Mouse (Mus musculus) embryonic facial prominence, embryonic 14.5 days (tissue): ENCODE measurements around the gene Olfr465-ps1. TPM values are rescaled to one million over a fixed set of nuclear protein-coding genes. Genes with fewer than 3 reads are reported as not detected.

Experiments
- ATAC-seq: fragments of 200-750 bp; cut with Nextera tagmentation; 2 replicates; pipeline ENCODE4 v1.8.0; 2017; ENCODE audit warnings: low read depth, moderate number of reproducible peaks, moderate TSS enrichment
- DNase-seq: peaks from one replicate; pipeline ENCODE4 v3.0.0-alpha.2; 2015; ENCODE audit warnings: low spot score
- H3K27ac ChIP-seq: fragments of 300-500 bp; sonication (generic); replicated peaks from 2 replicates; pipeline ENCODE4 v1.5.1; 2014; ENCODE audit warnings: low read depth, mild to moderate bottlenecking, low read length, moderate library complexity
- H3K27me3 ChIP-seq: fragments of 300-500 bp; sonication (generic); replicated peaks from 2 replicates; pipeline ENCODE4 v1.6.1; 2014; ENCODE audit warnings: low read length; ENCODE audit not compliant: control insufficient read depth, insufficient read depth
- H3K36me3 ChIP-seq: fragments of 300-500 bp; sonication (generic); 2 replicates; pipeline ENCODE4 v1.6.1; 2014; ENCODE audit warnings: low read length, mixed read lengths; ENCODE audit not compliant: control insufficient read depth, insufficient read depth
- H3K4me1 ChIP-seq: fragments of 300-500 bp; sonication (generic); 2 replicates; pipeline ENCODE4 v1.6.1; 2014; ENCODE audit warnings: antibody characterized with exemption, low read length; ENCODE audit not compliant: control insufficient read depth, insufficient read depth
- H3K4me2 ChIP-seq: fragments of 300-500 bp; sonication (generic); 2 replicates; pipeline ENCODE4 v1.6.1; 2014; ENCODE audit warnings: low read depth, mild to moderate bottlenecking, low read length, moderate library complexity, mixed read lengths
- H3K4me3 ChIP-seq: fragments of 300-500 bp; sonication (generic); 2 replicates; pipeline ENCODE4 v1.5.1; 2014; ENCODE audit warnings: low read depth, mild to moderate bottlenecking, low read length
- H3K9ac ChIP-seq: fragments of 300-500 bp; sonication (generic); 2 replicates; pipeline ENCODE4 v1.6.1; 2014; ENCODE audit warnings: low read depth, mild to moderate bottlenecking, low read length, moderate library complexity, mixed read lengths
- H3K9me3 ChIP-seq: fragments of 300-500 bp; sonication (generic); 2 replicates; pipeline ENCODE4 v1.6.1; 2016; ENCODE audit warnings: low read length; ENCODE audit not compliant: control insufficient read depth
- WGBS: fragments of 180-500 bp; shearing (Covaris S2); extraction: QIAGEN DNeasy Blood & Tissue Kit; methylation state at CpG from one replicate; pipeline ENCODE4 v1.1.7; 2014; 5-methylcytosine and 5-hydroxymethylcytosine counted together
- polyA plus RNA-seq: library from polyadenylated mRNA; unstranded; fragments of >200 nt; fragmentation: Nextera tagmentation; extraction: Ambion mirVana; gene quantifications from 2 replicates; pipeline ENCODE4 v1.2.1, GENCODE M21; 2014

Gene Olfr465-ps1
- polyA plus RNA-seq, 1 experiment from 2014 or later: 0.14 TPM

- no peak for ATAC-seq
- WGBS: 79% methylated on average over 1 of the region's 1 CpGs
- Histone ChIP-seq H3K36me3 (no peaks in the 10 kb centered on the region), H3K4me2 (no peak overlapping the region), H3K27me3 (no peaks in the 10 kb centered on the region), H3K4me3 (no peak overlapping the region), H3K9ac (no peak overlapping the region), H3K9me3 (no peaks in the 10 kb centered on the region), H3K27ac (no peak overlapping the region), H3K4me1 (no peaks in the 10 kb centered on the region)
- no peak for DNase-seq
These were observed 15.8 kb upstream of the Olfr465-ps1 start for GRCm38 (mm10) chr13:65122111-65122510.

- ATAC-seq (no peak), DNase-seq (no peak)
- 64% methylated on average over 3 of the region's 3 CpGs for WGBS
- H3K27ac ChIP-seq: no peak overlapping the region
- H3K4me2 ChIP-seq: no peak overlapping the region
- H3K9me3 ChIP-seq: no peaks in the 10 kb centered on the region
- H3K27me3 ChIP-seq: no peaks in the 10 kb centered on the region
- no peaks in the 10 kb centered on the region for H3K36me3 ChIP-seq
- H3K4me3 ChIP-seq: no peak overlapping the region
- no peaks in the 10 kb centered on the region for H3K4me1 ChIP-seq
- no peak overlapping the region for H3K9ac ChIP-seq
These were observed 10.6 kb upstream of the Olfr465-ps1 start for GRCm38 (mm10) chr13:65127063-65127847.

GRCm38 (mm10) chr13:65149940-65150339 lies 12.1 kb downstream of the Olfr465-ps1 start, which contains the start of gene Olfr466:
Gene Olfr466 (plus strand): TSS chr13:65150240.
- DNase-seq: no peak
- Histone ChIP-seq H3K4me3 (no peak within 1 kb of the TSS), H3K27me3 (no peaks in the 10 kb centered on the region), H3K27ac (no peak within 1 kb of the TSS), H3K9ac (no peak within 1 kb of the TSS), H3K36me3 (no peaks in the 10 kb centered on the region), H3K4me1 (no peaks in the 10 kb centered on the region), H3K4me2 (no peak within 1 kb of the TSS), H3K9me3 (0 out of 2 replicates have a peak, but pooled peaks cover 5% of the 10 kb centered on the region)
- WGBS: 70% methylated on average over 1 of the region's 1 CpGs
- no peak for ATAC-seq

GRCm38 (mm10) chr13:65174102-65174501 lies 36.2 kb downstream of the Olfr465-ps1 start:
- H3K36me3 ChIP-seq: no peaks in the 10 kb centered on the region
- no peak overlapping the region for H3K4me2 ChIP-seq
- no peaks in the 10 kb centered on the region for H3K27me3 ChIP-seq
- ATAC-seq (no peak), DNase-seq (no peak)
- H3K27ac ChIP-seq: no peak overlapping the region
- H3K4me1 ChIP-seq: no peaks in the 10 kb centered on the region
- H3K9ac ChIP-seq: no peak overlapping the region
- H3K4me3 ChIP-seq: no peak overlapping the region
- 79% methylated on average over 3 of the region's 3 CpGs for WGBS
- no peaks in the 10 kb centered on the region for H3K9me3 ChIP-seq

GRCm38 (mm10) chr13:65175734-65176471 lies 38.0 kb downstream of the Olfr465-ps1 start:
- DNase-seq (peak; percentile 16), ATAC-seq (peak; percentile 15; the same call in 1 of the 2 replicates)
- Histone ChIP-seq H3K9ac (no peak overlapping the region; the same call in 1 of the 2 replicates), H3K27me3 (no peaks in the 10 kb centered on the region), H3K36me3 (no peaks in the 10 kb centered on the region), H3K27ac (no peak overlapping the region), H3K4me3 (peak overlapping the region; percentile 23), H3K4me2 (peak overlapping the region; percentile 47), H3K9me3 (no peaks in the 10 kb centered on the region), H3K4me1 (no peaks in the 10 kb centered on the region)
- 29% methylated on average over 25 of the region's 46 CpGs for WGBS

- DNase-seq (no peak), ATAC-seq (no peak)
- Histone ChIP-seq H3K4me1 (no peaks in the 10 kb centered on the region), H3K4me3 (no peak overlapping the region), H3K4me2 (no peak overlapping the region), H3K27me3 (no peaks in the 10 kb centered on the region), H3K9me3 (no peaks in the 10 kb centered on the region; the same call in 1 of the 2 replicates), H3K27ac (no peak overlapping the region), H3K36me3 (no peaks in the 10 kb centered on the region), H3K9ac (no peak overlapping the region)
- WGBS: 60% methylated on average over 14 of the region's 15 CpGs
These were observed 38.7 kb downstream of the Olfr465-ps1 start for GRCm38 (mm10) chr13:65176472-65177091.

Other genes starting within 250 kb of the Olfr465-ps1 start
- gene Cntnap3, start 234.1 kb upstream of the Olfr465-ps1 start, polyA plus RNA-seq: 0.43 and 0.59 TPM in 2 replicates
- not detected in 2 replicates for gene Spata31, start 220.7 kb upstream of the Olfr465-ps1 start, polyA plus RNA-seq
- gene Spata31d1c, start 105.0 kb upstream of the Olfr465-ps1 start, polyA plus RNA-seq: not detected in 2 replicates
- not detected in 2 replicates for gene Prss47, start 85.3 kb upstream of the Olfr465-ps1 start, polyA plus RNA-seq
- gene Mfsd14b, start 25.1 kb upstream of the Olfr465-ps1 start, polyA plus RNA-seq: 58.6 and 67.2 TPM in 2 replicates
- gene Olfr466, start 12.2 kb downstream of the Olfr465-ps1 start, polyA plus RNA-seq: not detected in 2 replicates
- gene Nlrp4f, start 67.9 kb downstream of the Olfr465-ps1 start, polyA plus RNA-seq: not detected in 2 replicates
- gene Gm10775, start 121.5 kb downstream of the Olfr465-ps1 start, polyA plus RNA-seq: not detected in 2 replicates
- gene Zfp369, start 140.7 kb downstream of the Olfr465-ps1 start, polyA plus RNA-seq: 15.9 and 16.7 TPM in 2 replicates